Comparison of ENCODE assay signal across 15 mouse cellular contexts in the genomic region with DNA sequence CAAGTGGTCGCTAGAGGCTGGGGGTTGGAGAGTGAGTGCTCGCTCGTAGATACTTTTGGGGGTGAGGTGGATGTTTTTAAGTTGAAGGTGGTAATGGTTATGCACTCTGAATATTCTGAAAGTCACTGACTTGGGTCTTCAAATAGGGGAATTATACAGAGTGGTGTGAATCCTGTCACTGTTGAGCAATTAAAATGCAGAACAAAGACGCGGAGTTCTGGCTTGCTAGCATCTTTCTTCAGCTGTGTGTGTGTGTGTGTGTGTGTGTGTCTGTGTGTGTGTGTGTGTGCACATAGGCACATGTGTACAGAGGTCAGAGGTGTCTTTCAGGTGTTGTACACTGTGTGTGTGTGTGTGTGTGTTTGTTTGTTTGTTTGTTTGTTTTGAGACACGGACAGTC.
"Had no signal": no experiment of that assay in that cellular context is flagged by ENCODE, and none has a peak within 500 bp of the region (broad histone marks: within the 10 kb centered on the region; RNA-seq: fewer than 3 reads in every experiment).

No protein-coding gene starts in this region.

- H3K36me3 ChIP-seq: limb, embryonic 13.5 days; neural tube, embryonic 15.5 days had no signal

- H3K4me2 ChIP-seq: limb, embryonic 13.5 days; neural tube, embryonic 15.5 days had no signal

- DNase-seq: kidney, adult 9 months; kidney, postnatal 10 days; kidney, postnatal 4 days; left cerebral cortex, postnatal 4 days; lung, adult 18-20 months; lung, postnatal 4 days; right cerebral cortex, adult 18-20 months; right cerebral cortex, postnatal 25 days; thymus, postnatal 4 days had no signal

- H3K27ac ChIP-seq: limb, embryonic 13.5 days; liver, embryonic 14.5 days had no signal

- H3K4me3 ChIP-seq: layer of hippocampus, adult 2 months; limb, embryonic 13.5 days; myocyte; neural tube, embryonic 15.5 days had no signal

- H3K9me3 ChIP-seq: neural tube, embryonic 15.5 days had no signal

- H3K9ac ChIP-seq: limb, embryonic 13.5 days; liver, embryonic 14.5 days; neural tube, embryonic 15.5 days had no signal

- ATAC-seq: midbrain, embryonic 16.5 days had no signal

- H3K27me3 ChIP-seq: limb, embryonic 13.5 days; neural tube, embryonic 15.5 days had no signal
